Mouse (Mus musculus) liver, embryonic 14.5 days (tissue): ENCODE data around the gene Mdm4.

Experiments used
- CTCF ChIP-seq: IDR thresholded peaks from 2 replicates; pipeline ENCODE4 v1.5.1; 2016; ENCODE audit warnings: antibody characterized with exemption, low read depth, control low read depth
- EP300 ChIP-seq: IDR thresholded peaks from 2 replicates; pipeline ENCODE4 v1.6.1; 2016; ENCODE audit warnings: antibody characterized with exemption, low read depth

DNA sequence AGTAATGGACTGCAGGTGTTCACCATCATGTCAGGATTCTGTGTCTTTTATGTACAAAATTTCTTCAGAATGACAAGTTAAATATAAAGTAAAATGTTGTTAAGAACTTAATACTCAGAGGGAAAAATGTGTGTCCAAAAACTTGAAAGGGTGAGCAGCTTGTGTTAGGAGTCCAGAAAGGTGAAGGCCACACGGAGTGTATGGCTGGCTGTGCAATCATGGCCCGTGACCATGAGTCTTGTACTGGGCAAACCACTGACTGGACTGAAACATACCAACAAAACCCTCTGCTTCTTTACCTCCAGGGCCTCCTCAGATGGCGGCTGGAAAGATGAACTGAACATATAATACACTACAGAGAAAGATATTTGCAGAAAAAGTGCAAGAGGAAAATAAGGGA is 23.8 kb downstream of the Mdm4 start:
- no peak for TF ChIP-seq CTCF
- no peak for TF ChIP-seq EP300
